Mouse (Mus musculus): ENCODE results near the gene Gm11639.

GRCm38 (mm10) chr11:104767068-104767467 is 81.6 kb downstream of the Gm11639 start:
- TF ChIP-seq CTCF (IDR thresholded peaks at IDR 0.05) (no peak), POLR2A (IDR thresholded peaks at IDR 0.05; ENCODE audit: insufficient read depth, low read depth, low read length) (no peak), EP300 (IDR thresholded peaks at IDR 0.05; ENCODE audit: insufficient read depth, low read depth, low read length) (no peak)
